Mouse (Mus musculus) hindbrain, embryonic 16.5 days (tissue): ENCODE results near the gene Mroh2a. TPM values are rescaled to one million over a fixed set of nuclear protein-coding genes. Genes with fewer than 3 reads are reported as not detected.

Experiments used
- ATAC-seq: fragments of 200-750 bp; cut with Nextera tagmentation; 2 replicates; pipeline ENCODE4 v1.8.0; 2017; ENCODE audit warnings: moderate TSS enrichment, moderate library complexity
- H3K27ac ChIP-seq: fragments of 300-500 bp; sonication (generic); 2 replicates; pipeline ENCODE4 v1.5.1; 2014; ENCODE audit warnings: low read depth, mild to moderate bottlenecking, control low read depth, low read length, moderate library complexity
- H3K27me3 ChIP-seq: fragments of 300-500 bp; sonication (generic); replicated peaks from 2 replicates; pipeline ENCODE4 v1.6.1; 2014; ENCODE audit warnings: low read length; ENCODE audit not compliant: control insufficient read depth, insufficient read depth
- H3K36me3 ChIP-seq: fragments of 300-500 bp; sonication (generic); 2 replicates; pipeline ENCODE4 v1.6.1; 2014; ENCODE audit warnings: mild to moderate bottlenecking, low read length, moderate library complexity, mixed read lengths; ENCODE audit not compliant: control insufficient read depth, insufficient read depth
- H3K4me1 ChIP-seq: fragments of 300-500 bp; sonication (generic); 2 replicates; pipeline ENCODE4 v1.6.1; 2014; ENCODE audit warnings: low read depth, low read length; ENCODE audit not compliant: control insufficient read depth, insufficient read depth
- H3K4me2 ChIP-seq: fragments of 300-500 bp; sonication (generic); 2 replicates; pipeline ENCODE4 v1.6.1; 2014; ENCODE audit warnings: mild to moderate bottlenecking, low read length, control low read depth, moderate library complexity
- H3K4me3 ChIP-seq: fragments of 300-500 bp; sonication (generic); 2 replicates; pipeline ENCODE4 v1.5.1; 2014; ENCODE audit warnings: mild to moderate bottlenecking, low read length, control low read depth, moderate library complexity
- H3K9ac ChIP-seq: fragments of 300-500 bp; sonication (generic); 2 replicates; pipeline ENCODE4 v1.6.1; 2014; ENCODE audit warnings: low read depth, mild to moderate bottlenecking, control low read depth, low read length, moderate library complexity
- H3K9me3 ChIP-seq: fragments of 300-500 bp; sonication (generic); 2 replicates; pipeline ENCODE4 v1.6.1; 2014; ENCODE audit warnings: mild to moderate bottlenecking, low read length, moderate library complexity; ENCODE audit not compliant: control insufficient read depth
- WGBS: fragments of 180-500 bp; shearing (Covaris S2); extraction: QIAGEN DNeasy Blood & Tissue Kit; methylation state at CpG from one replicate; pipeline ENCODE4 v1.1.7; 2014; 5-methylcytosine and 5-hydroxymethylcytosine counted together
- polyA plus RNA-seq: library from polyadenylated mRNA; unstranded; fragments of >200 nt; fragmentation: Nextera tagmentation; extraction: Ambion mirVana; gene quantifications from 2 replicates; pipeline ENCODE4 v1.2.1, GENCODE M21; 2015

The Mroh2a gene
- polyA plus RNA-seq, 1 experiment from 2014 or later: 0.45 TPM

GRCm38 (mm10) chr1:88206843-88207479, 19.8 kb upstream of the Mroh2a start:
- no peak overlapping the region for H3K9ac ChIP-seq
- no peaks in the 10 kb centered on the region for H3K36me3 ChIP-seq
- H3K27me3 ChIP-seq: no peaks in the 10 kb centered on the region
- no peak overlapping the region for H3K4me3 ChIP-seq
- 82% methylated on average over 2 of the region's 2 CpGs for WGBS
- peaks cover 7% of the 10 kb centered on the region for H3K4me1 ChIP-seq
- H3K4me2 ChIP-seq: no peak overlapping the region
- ATAC-seq: no peak
- H3K9me3 ChIP-seq: peaks cover 18% of the 10 kb centered on the region
- no peak overlapping the region for H3K27ac ChIP-seq

DNA sequence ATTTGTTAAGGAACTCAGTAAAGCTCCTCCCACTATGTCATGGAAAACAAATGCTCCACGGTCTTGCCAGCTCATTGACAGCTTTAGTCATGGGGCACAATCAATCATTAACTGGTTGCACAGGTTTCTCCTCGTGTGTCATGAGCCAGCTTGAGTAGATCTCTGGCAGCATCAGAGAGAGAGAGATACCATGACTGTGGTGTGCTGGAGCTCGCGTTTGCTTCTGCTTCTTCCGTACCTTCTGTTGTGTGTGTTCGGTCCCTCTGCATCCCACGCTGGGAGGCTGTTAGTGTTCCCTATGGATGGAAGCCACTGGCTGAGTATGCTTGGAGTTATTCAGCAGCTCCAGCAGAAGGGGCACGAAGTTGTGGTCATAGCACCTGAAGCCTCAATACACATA, 15.0 kb upstream of the Mroh2a start, which contains the start of gene Ugt1a1:
Gene Ugt1a1 (plus strand): TSS at position 148 of the 400 bp plus-strand sequence.
- Histone ChIP-seq H3K4me3 (no peak within 1 kb of the TSS), H3K4me2 (no peak within 1 kb of the TSS), H3K9ac (no peak within 1 kb of the TSS), H3K36me3 (no peaks in the 10 kb centered on the region), H3K27ac (no peak within 1 kb of the TSS), H3K9me3 (peaks cover 55% of the 10 kb centered on the region), H3K4me1 (no peaks in the 10 kb centered on the region), H3K27me3 (no peaks in the 10 kb centered on the region)
- WGBS: 69% methylated on average over 8 of the region's 8 CpGs
- no peak for ATAC-seq

DNA sequence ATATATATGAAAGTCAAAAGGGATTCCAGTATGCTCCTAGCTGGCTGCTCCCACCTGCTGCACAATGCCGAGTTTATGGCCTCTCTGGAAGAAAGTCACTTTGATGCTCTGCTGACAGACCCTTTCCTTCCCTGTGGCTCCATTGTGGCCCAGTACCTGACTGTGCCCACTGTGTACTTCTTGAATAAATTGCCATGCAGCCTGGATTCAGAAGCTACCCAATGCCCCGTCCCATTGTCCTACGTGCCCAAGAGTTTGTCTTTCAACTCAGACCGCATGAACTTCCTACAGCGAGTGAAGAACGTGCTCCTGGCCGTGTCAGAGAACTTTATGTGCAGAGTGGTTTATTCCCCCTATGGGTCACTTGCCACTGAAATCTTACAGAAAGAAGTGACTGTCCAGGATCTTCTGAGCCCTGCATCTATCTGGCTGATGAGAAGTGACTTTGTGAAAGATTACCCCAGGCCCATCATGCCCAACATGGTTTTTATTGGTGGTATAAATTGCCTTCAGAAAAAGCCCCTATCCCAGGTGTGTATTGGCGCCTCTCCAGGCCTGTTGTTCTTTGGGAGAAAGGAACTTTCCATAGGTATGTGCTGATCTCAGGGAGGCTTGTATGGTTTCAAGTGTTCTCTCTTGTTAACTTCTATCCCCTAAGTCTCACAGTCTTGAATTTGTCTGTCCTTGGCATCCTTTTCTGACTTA, 14.3 kb upstream of the Mroh2a start:
- H3K4me2 ChIP-seq: no peak overlapping the region
- H3K36me3 ChIP-seq: no peaks in the 10 kb centered on the region
- no peak for ATAC-seq
- H3K9ac ChIP-seq: no peak overlapping the region
- no peak overlapping the region for H3K27ac ChIP-seq
- no peak overlapping the region for H3K4me3 ChIP-seq
- no peaks in the 10 kb centered on the region for H3K27me3 ChIP-seq
- WGBS: 63% methylated on average over 8 of the region's 8 CpGs
- no peaks in the 10 kb centered on the region for H3K4me1 ChIP-seq
- H3K9me3 ChIP-seq: peaks cover 62% of the 10 kb centered on the region

DNA sequence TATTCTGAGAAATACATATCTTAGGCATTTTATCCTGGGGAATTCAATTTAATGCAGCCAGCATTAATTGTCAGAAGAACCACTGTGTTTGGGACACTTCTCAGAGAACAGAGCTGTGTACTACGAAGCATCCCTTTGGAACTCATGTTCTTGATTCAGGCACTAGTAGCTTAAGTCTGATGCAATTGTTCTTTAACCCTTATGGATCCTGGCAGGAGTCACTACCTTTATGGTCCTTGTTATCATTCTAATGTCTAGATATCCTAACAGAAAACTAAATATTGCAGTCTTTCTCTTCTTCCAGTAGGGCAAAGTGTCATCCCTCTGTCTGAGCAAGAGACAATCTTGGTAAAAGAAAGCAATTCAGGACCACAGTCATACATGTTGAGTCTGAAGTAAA, 13.7 kb upstream of the Mroh2a start:
- Histone ChIP-seq H3K9me3 (peaks cover 64% of the 10 kb centered on the region), H3K27ac (no peak overlapping the region), H3K36me3 (no peaks in the 10 kb centered on the region), H3K4me1 (no peaks in the 10 kb centered on the region), H3K4me2 (no peak overlapping the region), H3K27me3 (no peaks in the 10 kb centered on the region), H3K9ac (no peak overlapping the region), H3K4me3 (no peak overlapping the region)
- no peak for ATAC-seq
- 77% methylated on average over 1 of the region's 1 CpGs for WGBS

GRCm38 (mm10) chr1:88213766-88214461, 12.9 kb upstream of the Mroh2a start:
- no peak overlapping the region for H3K9ac ChIP-seq
- 84% methylated on average over 2 of the region's 2 CpGs for WGBS
- ATAC-seq: no peak; the same call in 1 of the 2 replicates

DNA sequence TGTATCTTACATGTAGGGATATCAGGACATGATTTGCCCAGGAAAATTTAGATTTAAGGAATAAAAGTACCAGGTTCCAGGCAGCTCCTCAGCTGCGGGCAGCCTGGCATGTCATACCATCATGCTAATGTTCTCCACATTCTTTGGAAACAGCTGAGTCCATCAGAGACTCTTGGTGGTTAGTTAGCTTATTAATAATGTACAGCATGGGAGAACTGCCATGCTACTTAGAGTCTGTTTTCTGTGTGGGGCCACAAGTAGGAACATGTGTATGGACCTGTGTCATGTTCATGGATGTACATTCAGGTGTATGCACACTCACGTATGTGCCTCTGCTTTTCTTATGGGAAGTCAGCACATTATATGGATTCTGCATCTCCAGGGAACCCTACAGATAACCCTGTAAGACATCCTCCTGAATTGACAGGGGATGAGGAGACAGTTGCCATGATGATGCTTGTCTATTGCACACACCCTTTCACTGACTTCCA, 12.3 kb upstream of the Mroh2a start:
- Histone ChIP-seq H3K9me3 (peaks cover 64% of the 10 kb centered on the region), H3K4me3 (no peak overlapping the region), H3K4me1 (no peaks in the 10 kb centered on the region), H3K27ac (no peak overlapping the region), H3K9ac (no peak overlapping the region), H3K4me2 (no peak overlapping the region), H3K36me3 (no peaks in the 10 kb centered on the region), H3K27me3 (no peaks in the 10 kb centered on the region)
- 81% methylated on average over 2 of the region's 2 CpGs for WGBS
- ATAC-seq: no peak

More at GRCm38 (mm10) chr1:88213766-88214461, 12.9 kb upstream of the Mroh2a start:
- no peak overlapping the region for H3K4me2 ChIP-seq
- H3K27ac ChIP-seq: no peak overlapping the region
- H3K4me1 ChIP-seq: no peaks in the 10 kb centered on the region
- peaks cover 64% of the 10 kb centered on the region for H3K9me3 ChIP-seq
- H3K36me3 ChIP-seq: no peaks in the 10 kb centered on the region
- H3K4me3 ChIP-seq: no peak overlapping the region
- H3K27me3 ChIP-seq: no peaks in the 10 kb centered on the region

DNA sequence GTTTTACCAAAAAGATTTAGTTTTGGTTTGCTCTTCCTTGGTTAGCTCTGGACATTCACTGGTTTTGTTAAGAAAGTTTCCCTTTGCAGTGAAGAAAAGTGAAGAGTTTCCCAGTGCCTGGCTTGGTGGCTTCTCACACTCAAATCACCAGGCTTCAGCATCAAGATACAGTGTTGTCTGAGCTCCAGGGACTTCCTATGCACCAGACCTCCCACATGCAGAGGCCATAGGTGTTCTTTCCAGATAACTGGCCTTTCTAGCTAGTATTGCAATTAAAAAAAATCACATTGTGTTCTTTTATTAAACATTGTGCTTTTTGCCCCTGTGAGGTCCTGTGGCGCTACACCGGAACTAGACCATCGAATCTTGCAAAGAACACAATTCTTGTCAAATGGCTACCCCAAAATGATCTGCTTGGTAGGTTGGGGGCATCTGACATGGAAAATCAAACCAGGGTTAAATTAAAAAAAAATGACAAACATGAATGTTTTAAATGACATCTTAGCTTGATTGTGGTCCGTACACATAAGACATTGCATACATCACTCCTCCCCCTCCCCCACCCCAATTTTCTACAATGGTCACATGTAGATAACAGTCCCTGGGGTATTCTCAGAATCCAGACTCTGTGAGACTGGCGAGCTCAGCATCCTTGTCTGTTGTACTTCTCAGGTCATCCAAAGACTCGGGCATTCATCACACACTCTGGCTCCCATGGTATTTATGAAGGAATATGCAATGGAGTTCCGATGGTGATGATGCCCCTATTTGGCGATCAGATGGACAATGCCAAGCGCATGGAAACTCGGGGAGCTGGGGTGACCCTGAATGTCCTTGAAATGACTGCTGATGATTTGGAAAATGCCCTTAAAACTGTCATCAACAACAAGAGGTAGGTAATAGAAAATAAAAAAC, 11.1 kb upstream of the Mroh2a start:
- no peak for ATAC-seq
- WGBS: 70% methylated on average over 10 of the region's 10 CpGs
- Histone ChIP-seq H3K4me1 (no peaks in the 10 kb centered on the region), H3K36me3 (no peaks in the 10 kb centered on the region), H3K4me2 (no peak overlapping the region), H3K9me3 (peaks cover 61% of the 10 kb centered on the region), H3K27me3 (no peaks in the 10 kb centered on the region), H3K27ac (no peak overlapping the region), H3K9ac (no peak overlapping the region), H3K4me3 (no peak overlapping the region)

DNA sequence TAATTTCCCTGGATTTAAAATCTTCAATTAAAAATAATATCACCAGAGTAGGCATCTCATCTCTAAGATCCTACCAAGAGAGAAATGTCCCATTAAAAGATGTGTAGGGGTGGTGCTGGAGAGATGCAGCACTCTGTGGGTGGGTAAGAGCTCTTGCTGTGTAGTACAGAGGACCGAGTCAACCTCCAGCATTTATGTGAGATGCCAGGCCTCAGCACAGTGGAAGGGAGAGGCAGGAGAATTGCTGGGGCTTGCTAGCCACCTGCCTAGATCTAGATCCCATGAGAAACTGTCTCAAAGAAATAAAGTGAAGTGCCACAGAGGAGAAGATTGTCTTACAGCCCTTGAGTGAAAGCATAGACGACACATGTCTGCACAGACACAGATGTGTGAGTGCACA, 10.2 kb upstream of the Mroh2a start:
- Histone ChIP-seq H3K27me3 (no peaks in the 10 kb centered on the region), H3K4me3 (no peak overlapping the region), H3K36me3 (no peaks in the 10 kb centered on the region), H3K9ac (no peak overlapping the region), H3K27ac (no peak overlapping the region), H3K9me3 (peaks cover 58% of the 10 kb centered on the region), H3K4me2 (no peak overlapping the region), H3K4me1 (no peaks in the 10 kb centered on the region)
- no peak for ATAC-seq
- WGBS: 56% methylated on average over 2 of the region's 2 CpGs
